In genomic region chr7:128298481-128299342, GRCm38 (mm10) we compare ENCODE assay signal across 8 mouse cellular contexts. TPM values are rescaled to one million over a fixed set of nuclear protein-coding genes. Genes with fewer than 3 reads are reported as not detected.
DNase-seq lines count a peak whose midpoint lies in the region; ATAC-seq and TF ChIP-seq lines count a peak whose summit lies in the region.

No protein-coding gene starts in this region.

- no peak overlapping the region; the same call in 1 of the 2 replicates for H3K9ac ChIP-seq in heart, adult 2 months (ENCODE audit: low read depth, low read length)
- peak overlapping the region; percentile 86 for H3K9ac ChIP-seq in forebrain, embryonic 14.5 days (ENCODE audit: low read length)
- H3K9ac ChIP-seq in liver, embryonic 12.5 days, result peak overlapping the region; percentile 94
- peak overlapping the region; percentile 90 for H3K9ac ChIP-seq in stomach, postnatal 0 days (ENCODE audit: low read length)

- peak overlapping the region; percentile 90 for H3K4me2 ChIP-seq in forebrain, embryonic 14.5 days (ENCODE audit: low read length)
- peak overlapping the region; percentile 93 for H3K4me2 ChIP-seq in liver, embryonic 12.5 days
- peak overlapping the region; percentile 93 for H3K4me2 ChIP-seq in stomach, postnatal 0 days (replicated peaks; ENCODE audit: low read depth)

- H3K27me3 ChIP-seq in heart, adult 2 months (ENCODE audit: control insufficient read depth, insufficient read depth, low read length), result no peaks in the 10 kb centered on the region
- no peaks in the 10 kb centered on the region for H3K27me3 ChIP-seq in C2C12 (ENCODE audit: control insufficient read depth, insufficient read depth, insufficient read length)
- H3K27me3 ChIP-seq in forebrain, embryonic 14.5 days (replicated peaks; ENCODE audit: control insufficient read depth, insufficient read depth, low read length), result no peaks in the 10 kb centered on the region
- no peaks in the 10 kb centered on the region for H3K27me3 ChIP-seq in liver, embryonic 12.5 days (replicated peaks)
- no peaks in the 10 kb centered on the region for H3K27me3 ChIP-seq in stomach, postnatal 0 days (ENCODE audit: control insufficient read depth, insufficient read depth, low read length)

- peak; percentile 40; the same call in 1 of the 2 replicates for ATAC-seq in forebrain, embryonic 14.5 days
- ATAC-seq in liver, embryonic 12.5 days, result peak; percentile 61
- no peak for ATAC-seq in stomach, postnatal 0 days (ENCODE audit: low FRiP score, low TSS enrichment)

- no peaks in the 10 kb centered on the region; the same call in 1 of the 2 replicates for H3K79me2 ChIP-seq in heart, adult 2 months (replicated peaks; ENCODE audit: control insufficient read depth, insufficient read depth, low read length)
- H3K79me2 ChIP-seq in C2C12 (ENCODE audit: control insufficient read depth, insufficient read depth), result peaks cover 5% of the 10 kb centered on the region

- WGBS in heart, adult 2 months, result 72% methylated on average over 8 of the region's 8 CpGs
- 55% methylated on average over 8 of the region's 8 CpGs for WGBS in forebrain, embryonic 14.5 days
- 74% methylated on average over 8 of the region's 8 CpGs for WGBS in liver, embryonic 12.5 days (ENCODE audit: insufficient replicate concordance)
- WGBS in stomach, postnatal 0 days, result 51% methylated on average over 8 of the region's 8 CpGs

- peaks cover 3% of the 10 kb centered on the region for H3K79me3 ChIP-seq in C2C12 (ENCODE audit: low read depth)

- peak overlapping the region; percentile 92 for H3K4me3 ChIP-seq in heart, adult 2 months
- peak overlapping the region; percentile 44 for H3K4me3 ChIP-seq in C2C12 (ENCODE audit: insufficient read depth, poor library complexity, severe bottlenecking)
- H3K4me3 ChIP-seq in forebrain, embryonic 14.5 days (ENCODE audit: low read depth, low read length), result peak overlapping the region; percentile 86; the same call in 1 of the 2 replicates
- peak overlapping the region; percentile 82 for H3K4me3 ChIP-seq in liver, embryonic 12.5 days
- peak overlapping the region; percentile 84 for H3K4me3 ChIP-seq in stomach, postnatal 0 days (ENCODE audit: low read depth, low read length)

- DNase-seq in heart, adult 2 months, result no peak
- no peak for DNase-seq in heart, postnatal 36 days
- DNase-seq in forebrain, embryonic 14.5 days (ENCODE audit: low spot score), result peak; percentile 88
- no peak for DNase-seq in stomach, postnatal 0 days (ENCODE audit: low spot score)
- no peak for DNase-seq in adrenal gland, postnatal 36 days
- DNase-seq in ovary, adult 18-20 months (ENCODE audit: low spot score), result no peak

- no peak for TF ChIP-seq POLR2A in heart, adult 2 months (IDR thresholded peaks at IDR 0.05; ENCODE audit: insufficient read depth, low read depth, low read length)

- H3K36me3 ChIP-seq in heart, adult 2 months (ENCODE audit: control insufficient read depth, insufficient read depth, low read length), result no peaks in the 10 kb centered on the region
- no peaks in the 10 kb centered on the region for H3K36me3 ChIP-seq in C2C12 (ENCODE audit: control insufficient read depth, insufficient read depth)
- no peaks in the 10 kb centered on the region for H3K36me3 ChIP-seq in forebrain, embryonic 14.5 days (ENCODE audit: control insufficient read depth, insufficient read depth, low read length)
- peaks cover 39% of the 10 kb centered on the region for H3K36me3 ChIP-seq in liver, embryonic 12.5 days
- H3K36me3 ChIP-seq in stomach, postnatal 0 days (ENCODE audit: control insufficient read depth, insufficient read depth, low read length), result no peaks in the 10 kb centered on the region

- peaks cover 3% of the 10 kb centered on the region for H3K4me1 ChIP-seq in heart, adult 2 months (ENCODE audit: control insufficient read depth, insufficient read depth, low read length)
- peaks cover 14% of the 10 kb centered on the region for H3K4me1 ChIP-seq in forebrain, embryonic 14.5 days (ENCODE audit: control insufficient read depth, insufficient read depth, low read length)
- peaks cover 87% of the 10 kb centered on the region for H3K4me1 ChIP-seq in liver, embryonic 12.5 days
- H3K4me1 ChIP-seq in stomach, postnatal 0 days (replicated peaks; ENCODE audit: control insufficient read depth, insufficient read depth), result 0 out of 2 replicates have a peak, but pooled peaks cover 4% of the 10 kb centered on the region

- H3K27ac ChIP-seq in heart, adult 2 months, result no peak overlapping the region; the same call in 1 of the 2 replicates
- no peak overlapping the region for H3K27ac ChIP-seq in forebrain, embryonic 14.5 days (ENCODE audit: low read depth, low read length)
- peak overlapping the region; percentile 94 for H3K27ac ChIP-seq in liver, embryonic 12.5 days
- peak overlapping the region; percentile 91 for H3K27ac ChIP-seq in stomach, postnatal 0 days (replicated peaks)

- no peak overlapping the region for H3ac ChIP-seq in C2C12 (ENCODE audit: control insufficient read depth, insufficient read length, low read depth)

- TF ChIP-seq CTCF in heart, adult 2 months (IDR thresholded peaks at IDR 0.05), result no peak
- no peak for TF ChIP-seq CTCF in C2C12 (IDR thresholded peaks at IDR 0.05; ENCODE audit: control insufficient read depth, insufficient read depth, insufficient read length)
- TF ChIP-seq CTCF in stomach, postnatal 0 days (IDR thresholded peaks at IDR 0.05; ENCODE audit: low read depth), result no peak

- TF ChIP-seq EP300 in heart, adult 2 months (IDR thresholded peaks at IDR 0.05; ENCODE audit: insufficient read depth, low read depth, low read length), result no peak
- TF ChIP-seq EP300 in stomach, postnatal 0 days (optimal IDR thresholded peaks at IDR 0.05), result no peak

- intact Hi-C loops in heart, adult 2 months (cut with DNase I), result loop anchor here (2.0 kb wide), 1 partner anchor 62 kb away; the partner anchor contains the start of gene Armc5
- intact Hi-C loops in heart, postnatal 36 days (cut with DNase I), result loop anchor here (5.0 kb wide), 1 partner anchor 51 kb away; the partner anchor contains the start of gene Tgfb1i1

- no peaks in the 10 kb centered on the region for H3K9me3 ChIP-seq in forebrain, embryonic 14.5 days (replicated peaks; ENCODE audit: control insufficient read depth, low read length)
- no peaks in the 10 kb centered on the region for H3K9me3 ChIP-seq in liver, embryonic 12.5 days (replicated peaks)
- no peaks in the 10 kb centered on the region for H3K9me3 ChIP-seq in stomach, postnatal 0 days (ENCODE audit: control insufficient read depth, low read length)

TF ChIP-seq in C2C12, 6 proteins besides CTCF, POLR2A, EP300 and RAD21:
- TF ChIP-seq MAX (IDR thresholded peaks at IDR 0.05) (no peak), CEBPB (IDR thresholded peaks at IDR 0.05; ENCODE audit: low read depth) (no peak), FOSL1 (IDR thresholded peaks at IDR 0.05; ENCODE audit: insufficient read depth, low read length, poor library complexity, severe bottlenecking) (no peak), MYOG (IDR thresholded peaks at IDR 0.05; ENCODE audit: control insufficient read depth, extremely low read depth, insufficient read length) (no peak), USF1 (IDR thresholded peaks at IDR 0.05; ENCODE audit: low read depth) (no peak), MYOD1 (IDR thresholded peaks at IDR 0.05; ENCODE audit: control insufficient read depth, insufficient read length, low read depth) (no peak)
TF ChIP-seq in C2C12: peak in this region for 0.

RNA-seq across cellular contexts. Expression of gene BC017158, which starts 0.7 kb away (rescaled TPM):
- 1 to 10 TPM; 6.2 to 6.5 TPM for total RNA-seq in heart, adult 2 months (2021)
- polyA plus RNA-seq in heart, adult 2 months (2012; rRNA removed), result 12.1 and 12.7 TPM in 2 replicates
- total RNA-seq in heart, postnatal 36 days (2021), result 1 to 10 TPM; 5.2 to 6.3 TPM
- polyA plus RNA-seq in C2C12 (2012; fragmentation: generic; extraction: Trizol), result 13.3 TPM
- polyA plus RNA-seq in forebrain, embryonic 14.5 days (2014; fragmentation: Nextera tagmentation; extraction: Ambion mirVana), result 9.9 and 11.3 TPM in 2 replicates
- polyA plus RNA-seq in liver, embryonic 12.5 days (2016; fragmentation: Nextera tagmentation; extraction: Ambion mirVana), result 26.3 and 29.4 TPM in 2 replicates
- polyA plus RNA-seq in stomach, postnatal 0 days (2015; fragmentation: Nextera tagmentation; extraction: Ambion mirVana), result 17.0 and 19.4 TPM in 2 replicates
- 10 to 100 TPM; 27.9 to 28.9 TPM for total RNA-seq in adrenal gland, postnatal 36 days (2021)

RNA-seq across cellular contexts. Expression of gene Slc5a2, which starts 33.3 kb away (rescaled TPM):
- not detected for total RNA-seq in heart, adult 2 months (2021)
- polyA plus RNA-seq in heart, adult 2 months (2012; rRNA removed), result 0.37 TPM in 1 of 2 replicates, not detected in the other
- total RNA-seq in heart, postnatal 36 days (2021), result not detected
- not detected for polyA plus RNA-seq in C2C12 (2012; fragmentation: generic; extraction: Trizol)
- not detected in 2 replicates for polyA plus RNA-seq in forebrain, embryonic 14.5 days (2014; fragmentation: Nextera tagmentation; extraction: Ambion mirVana)
- 2.0 and 2.1 TPM in 2 replicates for polyA plus RNA-seq in liver, embryonic 12.5 days (2016; fragmentation: Nextera tagmentation; extraction: Ambion mirVana)
- polyA plus RNA-seq in stomach, postnatal 0 days (2015; fragmentation: Nextera tagmentation; extraction: Ambion mirVana), result 0.63 and 1.0 TPM in 2 replicates
- total RNA-seq in adrenal gland, postnatal 36 days (2021), result not detected

RNA-seq across cellular contexts. Expression of gene Tgfb1i1, which starts 52.1 kb away (rescaled TPM):
- 10 to 100 TPM; 14.3 to 20.1 TPM for total RNA-seq in heart, adult 2 months (2021)
- polyA plus RNA-seq in heart, adult 2 months (2012; rRNA removed), result 26.2 and 28.2 TPM in 2 replicates
- total RNA-seq in heart, postnatal 36 days (2021), result 10 to 100 TPM; 17.4 to 20.8 TPM
- polyA plus RNA-seq in C2C12 (2012; fragmentation: generic; extraction: Trizol), result 110 TPM
- 12.4 and 17.6 TPM in 2 replicates for polyA plus RNA-seq in forebrain, embryonic 14.5 days (2014; fragmentation: Nextera tagmentation; extraction: Ambion mirVana)
- polyA plus RNA-seq in liver, embryonic 12.5 days (2016; fragmentation: Nextera tagmentation; extraction: Ambion mirVana), result 22.3 and 25.1 TPM in 2 replicates
- 167 and 178 TPM in 2 replicates for polyA plus RNA-seq in stomach, postnatal 0 days (2015; fragmentation: Nextera tagmentation; extraction: Ambion mirVana)
- 10 to 100 TPM; 18.3 to 28.9 TPM for total RNA-seq in adrenal gland, postnatal 36 days (2021)

Comparison
In these comparisons a context has a peak if more than half of its experiments do, and no peak if none do; other contexts are left out.
1. H3K27ac ChIP-seq: peak in liver, embryonic 12.5 days (single experiment) and stomach, postnatal 0 days (single experiment); none in heart, adult 2 months (single experiment) and forebrain, embryonic 14.5 days (single experiment).
2. Peak in every context shown above with its lines, with median percentiles within 50 percentile points of each other: H3K4me3 ChIP-seq and H3K4me2 ChIP-seq.